Mouse (Mus musculus) liver, adult 2 months (tissue): ENCODE data around the gene Acp5.

Experiments used
- CTCF ChIP-seq: fragments of 200-500 bp; IDR thresholded peaks from 2 replicates; pipeline ENCODE4 v1.5.1; 2011; ENCODE audit warnings: low read depth, low read length, control low read depth
- POLR2A ChIP-seq: fragments of 200-500 bp; IDR thresholded peaks from 2 replicates; pipeline ENCODE4 v1.6.1; 2011; ENCODE audit warnings: low read length, control low read depth; ENCODE audit not compliant: insufficient read depth; ENCODE audit errors: extremely low read depth

- TF ChIP-seq POLR2A, result peak; percentile 88
- peak; percentile 28; the same call in 1 of the 2 replicates for TF ChIP-seq CTCF
Measured at GRCm38 (mm10) chr9:22156497-22157245, 21.2 kb upstream of the Acp5 start, which contains the start of gene Pigyl.
